Mouse (Mus musculus) ES-E14 (cell line): ENCODE results near the gene Smox.

Experiments
- HCFC1 ChIP-seq: IDR thresholded peaks from 2 replicates; pipeline ENCODE4 v1.6.1; 2012; ENCODE audit warnings: low read length, inconsistent platforms, borderline replicate concordance; ENCODE audit not compliant: insufficient read depth
- MAFK ChIP-seq: IDR thresholded peaks from 2 replicates; pipeline ENCODE4 v1.6.1; 2014; ENCODE audit warnings: mild to moderate bottlenecking, low read depth, low read length, inconsistent platforms; ENCODE audit not compliant: insufficient read depth
- ZC3H11A ChIP-seq: IDR thresholded peaks from 2 replicates; pipeline ENCODE4 v1.6.1; 2012; ENCODE audit warnings: low read depth, mild to moderate bottlenecking, inconsistent platforms, low read length, borderline replicate concordance
- ZNF384 ChIP-seq: IDR thresholded peaks from 2 replicates; pipeline ENCODE4 v1.6.1; 2012; ENCODE audit warnings: low read depth, low read length, inconsistent platforms

- TF ChIP-seq HCFC1 (no peak), MAFK (no peak), ZC3H11A (no peak), ZNF384 (no peak)
These were observed 22.8 kb downstream of the Smox start for GRCm38 (mm10) chr2:131514055-131514621.
